Mouse (Mus musculus) lung, adult 2 months (tissue): ENCODE data around the gene Cotl1.

ENCODE experiments used
- CTCF ChIP-seq: fragments of 200-500 bp; IDR thresholded peaks from 2 replicates; pipeline ENCODE4 v1.5.1; 2011; ENCODE audit warnings: mild to moderate bottlenecking, low read length, control low read depth; ENCODE audit not compliant: insufficient read depth
- POLR2A ChIP-seq: fragments of 200-500 bp; IDR thresholded peaks from 2 replicates; pipeline ENCODE4 v1.6.1; 2011; ENCODE audit warnings: low read depth, mild to moderate bottlenecking, control low read depth, low read length, borderline replicate concordance; ENCODE audit errors: extremely low read depth

DNA sequence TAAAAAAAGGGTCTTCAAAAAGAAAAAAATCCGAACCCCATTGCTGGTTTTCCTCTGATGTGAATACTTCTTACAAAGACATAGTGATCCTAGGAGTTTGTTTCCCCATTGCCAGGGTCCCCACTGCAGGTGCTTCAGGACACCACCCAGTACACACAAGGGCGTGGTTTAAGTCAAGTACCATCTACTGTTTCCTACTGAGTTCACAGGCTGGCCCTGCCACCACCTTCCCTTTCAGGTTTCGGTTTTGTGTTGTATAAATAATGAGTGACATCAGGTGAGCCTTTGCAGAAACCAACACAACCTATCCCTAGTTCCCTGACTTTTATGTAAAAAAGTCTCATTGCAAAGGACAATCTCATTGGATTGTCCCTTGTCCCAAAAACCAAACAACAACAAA lies 44.7 kb downstream of the Cotl1 start:
- TF ChIP-seq CTCF: no peak
- no peak for TF ChIP-seq POLR2A
